Mouse (Mus musculus) midbrain, embryonic 11.5 days (tissue): ENCODE measurements at regions not wholly inside any gene's neighbourhood (a gene's known extent, or its start where the extent isn't known, plus 50 kb on each side); places are given as distances from the start of the nearest gene placed in this dataset.
A peak's percentile ranks its signal among the peaks of the same experiment; 100 is the strongest.
"Not testable (repeated sequence)": the region's sequence is repeated elsewhere in the genome, so short reads cannot be mapped to it uniquely, and the experiment has no call there.

Experiments used
- ATAC-seq: fragments of 200-750 bp; cut with Nextera tagmentation; 2 replicates; pipeline ENCODE4 v1.8.0; 2017; ENCODE audit warnings: moderate TSS enrichment, moderate library complexity; ENCODE audit not compliant: low FRiP score
- DNase-seq: peaks from one replicate; pipeline ENCODE4 v3.0.0; 2015; ENCODE audit warnings: low spot score; ENCODE audit errors: missing footprints
- H3K27ac ChIP-seq: fragments of 300-500 bp; sonication (generic); 2 replicates; pipeline ENCODE4 v1.5.1; 2014; ENCODE audit warnings: low read depth, low read length
- H3K27me3 ChIP-seq: fragments of 300-500 bp; sonication (generic); 2 replicates; pipeline ENCODE4 v1.6.1; 2014; ENCODE audit warnings: mild to moderate bottlenecking, low read length, moderate library complexity, mixed read lengths; ENCODE audit not compliant: control insufficient read depth, insufficient read depth
- H3K36me3 ChIP-seq: fragments of 300-500 bp; sonication (generic); 2 replicates; pipeline ENCODE4 v1.6.1; 2014; ENCODE audit warnings: mild to moderate bottlenecking, low read length, moderate library complexity, mixed read lengths; ENCODE audit not compliant: control insufficient read depth, insufficient read depth
- H3K4me1 ChIP-seq: fragments of 300-500 bp; sonication (generic); 2 replicates; pipeline ENCODE4 v1.6.1; 2014; ENCODE audit warnings: low read length; ENCODE audit not compliant: control insufficient read depth, insufficient read depth
- H3K4me2 ChIP-seq: fragments of 300-500 bp; sonication (generic); 2 replicates; pipeline ENCODE4 v1.6.1; 2014; ENCODE audit warnings: mild to moderate bottlenecking, moderate library complexity
- H3K4me3 ChIP-seq: fragments of 300-500 bp; sonication (generic); 2 replicates; pipeline ENCODE4 v1.5.1; 2014; ENCODE audit warnings: low read depth, low read length
- H3K9ac ChIP-seq: fragments of 300-500 bp; sonication (generic); 2 replicates; pipeline ENCODE4 v1.6.1; 2014; ENCODE audit warnings: low read length
- H3K9me3 ChIP-seq: fragments of 300-500 bp; sonication (generic); 2 replicates; pipeline ENCODE4 v1.6.1; 2016; ENCODE audit warnings: low read length; ENCODE audit not compliant: control insufficient read depth
- whole genome bisulfite sequencing: fragments of 180-500 bp; shearing (Covaris S2); extraction: QIAGEN DNeasy Blood & Tissue Kit; methylation state at CpG from one replicate; pipeline ENCODE4 v1.1.7; 2014; 5-methylcytosine and 5-hydroxymethylcytosine counted together

- Histone ChIP-seq H3K4me3 (no peak overlapping the region), H3K4me2 (no peak overlapping the region), H3K27ac (no peak overlapping the region), H3K9ac (no peak overlapping the region), H3K36me3 (no peaks in the 10 kb centered on the region), H3K27me3 (no peaks in the 10 kb centered on the region), H3K4me1 (no peaks in the 10 kb centered on the region), H3K9me3 (no peaks in the 10 kb centered on the region)
- 56% methylated on average over 4 of the region's 4 CpGs for whole genome bisulfite sequencing
- DNase-seq (peak; percentile 77), ATAC-seq (peak; percentile 70)
These were observed 201.8 kb upstream of the Rarb start for GRCm38 (mm10) chr14:17020603-17021356.

- no peak overlapping the region for H3K27ac ChIP-seq
- no peak overlapping the region for H3K4me2 ChIP-seq
- H3K9ac ChIP-seq = no peak overlapping the region
- DNase-seq (no peak), ATAC-seq (no peak)
- no peaks in the 10 kb centered on the region for H3K9me3 ChIP-seq
- WGBS = 80% methylated on average over 1 of the region's 1 CpGs
- no peaks in the 10 kb centered on the region for H3K4me1 ChIP-seq
- no peak overlapping the region for H3K4me3 ChIP-seq
- no peaks in the 10 kb centered on the region for H3K36me3 ChIP-seq
- H3K27me3 ChIP-seq = no peaks in the 10 kb centered on the region
These were observed 194.0 kb upstream of the Rarb start for GRCm38 (mm10) chr14:17012931-17013330.

- H3K36me3 ChIP-seq = no peaks in the 10 kb centered on the region
- H3K4me2 ChIP-seq = no peak overlapping the region
- no peak overlapping the region for H3K9ac ChIP-seq
- DNase-seq = no peak
- no peak overlapping the region for H3K27ac ChIP-seq
- no peaks in the 10 kb centered on the region for H3K9me3 ChIP-seq
- WGBS = 94% methylated on average over 1 of the region's 1 CpGs
- ATAC-seq = no peak
- no peaks in the 10 kb centered on the region for H3K4me1 ChIP-seq
- no peak overlapping the region for H3K4me3 ChIP-seq
- no peaks in the 10 kb centered on the region for H3K27me3 ChIP-seq
These were observed 193.2 kb upstream of the Rarb start for GRCm38 (mm10) chr14:17012200-17012599.

DNA sequence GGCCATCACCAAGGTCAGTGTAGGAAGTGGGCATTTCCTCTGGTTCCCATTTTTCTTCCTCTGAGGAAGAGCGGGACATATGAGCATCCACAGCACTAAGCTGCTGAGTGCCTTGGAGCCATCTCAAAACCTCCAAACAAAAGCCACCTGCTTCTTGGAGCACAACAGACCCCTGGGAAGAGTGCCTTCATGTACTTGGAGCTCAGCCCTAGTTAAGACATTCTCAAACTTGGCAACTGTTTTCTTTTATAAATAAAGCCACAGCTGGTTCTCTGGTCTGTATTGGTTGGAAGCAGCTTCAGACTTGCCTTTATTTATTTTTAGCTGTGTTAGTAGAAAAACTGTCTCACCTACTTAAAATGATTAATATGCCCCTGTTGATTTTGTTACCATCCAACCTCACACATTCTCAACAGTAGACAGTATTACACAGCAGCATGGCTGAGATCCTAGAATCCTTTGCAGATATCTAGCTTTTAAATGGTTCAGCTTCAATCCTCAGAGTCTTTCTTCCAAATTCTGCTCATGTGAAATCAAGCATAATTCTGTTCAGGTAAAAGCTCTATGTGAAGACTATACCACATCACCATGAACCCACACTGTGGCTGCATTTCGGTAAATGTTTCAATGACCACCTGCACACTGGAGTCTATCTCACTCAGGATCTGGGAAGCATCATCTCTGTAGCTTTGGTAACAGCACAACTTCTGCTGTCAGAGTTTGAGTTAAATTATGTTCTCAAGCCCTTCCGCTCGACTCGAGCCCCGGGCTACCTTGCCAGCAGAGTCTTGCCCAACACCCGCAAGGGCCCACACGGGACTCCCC, 186.4 kb upstream of the Rarb start:
- Histone ChIP-seq H3K9ac (no peak overlapping the region), H3K9me3 (no peaks in the 10 kb centered on the region), H3K4me3 (no peak overlapping the region), H3K4me2 (no peak overlapping the region), H3K36me3 (no peaks in the 10 kb centered on the region), H3K4me1 (no peaks in the 10 kb centered on the region), H3K27me3 (no peaks in the 10 kb centered on the region), H3K27ac (no peak overlapping the region)
- DNase-seq (no peak), ATAC-seq (no peak)
- WGBS = 88% methylated on average over 7 of the region's 8 CpGs

DNA sequence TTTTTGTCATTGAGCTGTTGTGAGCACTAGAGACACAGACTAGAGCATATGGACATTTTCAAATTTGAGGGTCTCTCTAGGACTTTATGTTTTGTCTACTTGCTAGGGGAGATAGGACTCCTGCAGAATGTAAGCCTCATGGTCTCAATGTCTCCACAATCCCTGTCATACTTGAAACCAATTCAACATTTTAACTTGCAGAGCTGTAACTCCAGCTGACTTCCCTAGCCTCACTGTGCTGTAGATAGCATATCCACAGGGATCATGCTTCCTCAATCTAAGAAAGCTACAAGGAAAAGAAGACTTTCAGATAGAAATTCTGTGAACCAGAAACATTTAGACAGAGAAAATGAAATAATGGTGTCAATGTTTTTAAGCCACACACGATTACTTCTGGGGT, 185.8 kb upstream of the Rarb start:
- Histone ChIP-seq H3K4me3 (no peak overlapping the region), H3K4me2 (no peak overlapping the region), H3K9me3 (no peaks in the 10 kb centered on the region), H3K27ac (no peak overlapping the region), H3K9ac (no peak overlapping the region), H3K4me1 (no peaks in the 10 kb centered on the region), H3K27me3 (no peaks in the 10 kb centered on the region), H3K36me3 (no peaks in the 10 kb centered on the region)
- 92% methylated on average over 1 of the region's 1 CpGs for WGBS
- DNase-seq = no peak
- no peak for ATAC-seq

- no peak overlapping the region for H3K4me3 ChIP-seq
- DNase-seq (no peak), ATAC-seq (no peak)
- no peak overlapping the region for H3K27ac ChIP-seq
- no peaks in the 10 kb centered on the region for H3K4me1 ChIP-seq
- WGBS = 68% methylated on average over 2 of the region's 2 CpGs
- H3K9ac ChIP-seq = no peak overlapping the region
- H3K4me2 ChIP-seq = no peak overlapping the region
- H3K36me3 ChIP-seq = no peaks in the 10 kb centered on the region
- H3K27me3 ChIP-seq = no peaks in the 10 kb centered on the region
- no peaks in the 10 kb centered on the region for H3K9me3 ChIP-seq
These were observed 177.8 kb upstream of the Rarb start for GRCm38 (mm10) chr14:16996716-16997115.

DNA sequence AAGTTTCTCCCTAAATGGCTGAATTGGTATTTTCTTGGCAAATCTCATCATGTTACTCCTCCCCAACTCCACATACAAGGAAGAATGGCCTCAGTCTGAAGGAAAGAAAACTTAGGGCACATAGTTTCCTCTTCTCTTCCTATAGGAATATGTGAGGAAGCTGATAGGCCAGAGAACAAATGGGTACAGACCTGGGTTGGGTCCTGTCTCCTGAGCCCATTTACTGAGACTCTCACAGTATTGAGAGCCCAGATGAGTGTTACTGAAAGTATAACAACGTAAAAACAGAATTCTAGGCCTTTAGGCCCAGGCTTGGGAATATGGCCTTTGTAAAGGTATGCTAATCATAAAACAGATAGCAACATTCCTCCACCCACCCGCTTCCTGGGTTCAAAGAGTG, 152.0 kb upstream of the Rarb start:
- H3K27me3 ChIP-seq, ATAC-seq, H3K4me2 ChIP-seq, DNase-seq, H3K9ac ChIP-seq, H3K27ac ChIP-seq, H3K4me3 ChIP-seq, H3K9me3 ChIP-seq, H3K4me1 ChIP-seq, H3K36me3 ChIP-seq: not testable (repeated sequence)
- 88% methylated on average over 2 of the region's 2 CpGs for WGBS

DNA sequence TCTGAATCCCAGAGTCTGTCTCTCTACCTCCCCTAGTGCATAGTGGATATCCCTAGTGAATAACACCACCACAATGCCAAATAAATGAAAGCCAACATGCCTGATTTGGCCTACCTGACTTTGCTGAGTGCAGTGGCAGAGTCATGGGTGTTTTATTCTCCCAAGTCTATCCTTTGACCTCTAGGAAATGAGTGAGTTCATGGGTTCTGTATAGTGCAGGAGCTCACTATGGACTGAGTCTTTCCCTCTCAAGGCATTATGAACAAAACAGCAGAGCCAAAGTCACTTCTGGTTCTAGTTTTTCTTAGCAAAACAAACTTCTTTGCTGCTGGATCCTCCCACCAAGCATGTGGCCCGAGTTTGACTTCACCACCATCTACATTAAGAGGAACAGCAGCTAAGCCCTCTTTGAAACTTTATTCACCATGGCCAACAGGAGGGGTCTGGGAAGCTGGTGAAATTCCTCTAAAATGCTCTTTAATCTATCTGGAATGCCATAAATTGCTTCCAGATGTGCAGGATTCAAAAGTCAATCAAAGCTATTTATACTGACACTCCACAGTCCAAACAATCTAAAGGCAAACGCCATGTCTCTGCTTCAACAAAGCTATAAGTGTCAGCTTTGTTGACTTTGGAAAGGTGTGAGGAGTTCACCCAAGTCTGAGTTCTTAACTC, 145.9 kb upstream of the Rarb start:
- Histone ChIP-seq H3K27ac (no peak overlapping the region), H3K27me3 (no peaks in the 10 kb centered on the region), H3K4me3 (no peak overlapping the region), H3K9ac (no peak overlapping the region), H3K36me3 (no peaks in the 10 kb centered on the region), H3K4me2 (no peak overlapping the region), H3K4me1 (no peaks in the 10 kb centered on the region), H3K9me3 (no peaks in the 10 kb centered on the region)
- WGBS = 61% methylated on average over 2 of the region's 2 CpGs
- ATAC-seq (no peak), DNase-seq (no peak)
